Mouse (Mus musculus) embryonic facial prominence, embryonic 15.5 days (tissue): ENCODE measurements around the gene Hp1bp3. TPM values are rescaled to one million over a fixed set of nuclear protein-coding genes. Genes with fewer than 3 reads are reported as not detected.
A peak's percentile ranks its signal among the peaks of the same experiment; 100 is the strongest.

Experiments used
- ATAC-seq: fragments of 200-750 bp; cut with Nextera tagmentation; 2 replicates; pipeline ENCODE4 v1.8.0; 2017; ENCODE audit warnings: low read depth, moderate TSS enrichment; ENCODE audit not compliant: insufficient number of reproducible peaks, low FRiP score, low TSS enrichment
- H3K27ac ChIP-seq: fragments of 300-500 bp; sonication (generic); replicated peaks from 2 replicates; pipeline ENCODE4 v1.5.1; 2015; ENCODE audit warnings: mild to moderate bottlenecking, inconsistent platforms
- H3K27me3 ChIP-seq: fragments of 300-500 bp; sonication (generic); 2 replicates; pipeline ENCODE4 v1.6.1; 2015; ENCODE audit warnings: inconsistent platforms
- H3K36me3 ChIP-seq: fragments of 300-500 bp; sonication (generic); 2 replicates; pipeline ENCODE4 v1.6.1; 2015; ENCODE audit warnings: mild to moderate bottlenecking, inconsistent platforms
- H3K4me1 ChIP-seq: fragments of 300-500 bp; sonication (generic); 2 replicates; pipeline ENCODE4 v1.6.1; 2015; ENCODE audit warnings: inconsistent platforms
- H3K4me2 ChIP-seq: fragments of 300-500 bp; sonication (generic); replicated peaks from 2 replicates; pipeline ENCODE4 v1.6.1; 2015; ENCODE audit warnings: mild to moderate bottlenecking, inconsistent platforms
- H3K4me3 ChIP-seq: fragments of 300-500 bp; sonication (generic); replicated peaks from 2 replicates; pipeline ENCODE4 v1.5.1; 2015; ENCODE audit warnings: mild to moderate bottlenecking, inconsistent platforms
- H3K9ac ChIP-seq: fragments of 300-500 bp; sonication (generic); 2 replicates; pipeline ENCODE4 v1.6.1; 2015; ENCODE audit warnings: inconsistent platforms
- H3K9me3 ChIP-seq: fragments of 300-500 bp; sonication (generic); replicated peaks from 2 replicates; pipeline ENCODE4 v1.6.1; 2016; ENCODE audit warnings: inconsistent platforms
- WGBS: fragments of 180-500 bp; shearing (Covaris S2); methylation state at CpG from one replicate; pipeline ENCODE4 v1.1.7; 2015; 5-methylcytosine and 5-hydroxymethylcytosine counted together
- polyA plus RNA-seq: library from polyadenylated mRNA; unstranded; fragments of >200 nt; fragmentation: Nextera tagmentation; extraction: Ambion mirVana; gene quantifications from 2 replicates; pipeline ENCODE4 v1.2.1, GENCODE M21; 2015

The Hp1bp3 gene
- 153 and 157 TPM in 2 replicates for polyA plus RNA-seq

DNA sequence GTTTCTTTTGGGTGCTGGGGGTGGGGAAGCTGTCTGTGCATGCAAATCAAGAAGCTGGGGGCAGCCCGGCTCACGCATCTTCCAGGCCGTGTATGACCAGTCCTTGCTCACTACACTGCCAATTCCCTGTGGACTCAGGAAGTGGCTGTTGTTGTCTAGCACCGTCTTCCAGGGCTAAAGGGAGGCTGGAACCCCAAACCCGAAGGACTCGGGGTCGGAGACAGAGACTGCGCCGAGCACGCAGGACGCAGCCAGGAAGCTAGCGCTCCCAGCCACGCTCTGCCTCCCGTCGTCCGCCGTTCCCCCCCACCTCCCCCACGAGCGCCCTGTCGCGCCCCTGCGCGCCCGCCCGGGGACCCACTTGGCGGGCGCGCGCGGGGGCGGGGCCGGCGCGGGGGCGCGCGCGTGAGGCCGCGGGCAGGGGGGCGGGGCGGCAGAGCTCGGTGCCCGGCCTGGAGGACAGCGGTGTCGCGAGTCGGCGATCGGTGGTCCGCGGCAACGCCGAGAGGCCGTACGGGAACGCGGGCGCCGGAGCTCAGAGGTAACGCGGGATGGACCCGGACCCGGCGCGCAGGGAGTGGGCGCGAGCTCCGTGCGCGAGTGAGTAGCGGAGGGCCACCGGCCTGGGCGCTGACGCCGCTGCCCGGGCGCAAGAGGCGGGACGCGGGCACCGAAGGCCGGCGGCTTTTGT lies at the start of gene Hp1bp3:
Gene Hp1bp3, plus strand, starts transcription at position 97 of the 691 bp plus-strand sequence.
- H3K9ac ChIP-seq: peak within 1 kb of the TSS; percentile 98
- peak; percentile 79 for ATAC-seq
- peak within 1 kb of the TSS; percentile 76 for H3K4me2 ChIP-seq
- H3K4me1 ChIP-seq: peaks cover 31% of the 10 kb centered on the region
- H3K27me3 ChIP-seq: no peaks in the 10 kb centered on the region
- no peaks in the 10 kb centered on the region for H3K36me3 ChIP-seq
- peak within 1 kb of the TSS; percentile 99 for H3K27ac ChIP-seq
- peak within 1 kb of the TSS; percentile 95 for H3K4me3 ChIP-seq
- H3K9me3 ChIP-seq: no peaks in the 10 kb centered on the region
- under 1% methylated on average over 80 of the region's 84 CpGs for WGBS

DNA sequence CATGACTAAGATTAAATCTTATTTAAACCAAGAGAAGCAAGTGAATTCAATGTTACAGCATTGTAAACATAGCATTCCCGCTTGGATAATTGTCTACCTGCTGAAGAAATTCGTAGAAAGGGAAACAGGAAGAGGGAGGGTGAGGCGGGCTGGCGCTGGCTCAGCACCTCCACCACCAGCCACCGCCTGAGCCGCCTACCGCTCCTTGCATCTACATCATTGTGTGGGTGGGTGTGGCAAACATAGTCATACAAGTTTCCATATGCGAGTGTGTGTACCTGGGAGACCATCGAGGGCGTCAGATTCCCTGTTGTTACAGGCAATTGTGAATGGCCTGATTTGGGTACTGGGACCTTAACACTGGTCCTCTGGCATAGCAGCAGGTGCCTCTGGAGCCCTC lies 49.6 kb upstream of the Hp1bp3 start:
- Histone ChIP-seq H3K36me3 (peaks cover 74% of the 10 kb centered on the region), H3K4me3 (no peak overlapping the region), H3K9ac (no peak overlapping the region), H3K4me2 (no peak overlapping the region), H3K27ac (no peak overlapping the region), H3K4me1 (no peaks in the 10 kb centered on the region), H3K27me3 (no peaks in the 10 kb centered on the region), H3K9me3 (no peaks in the 10 kb centered on the region)
- WGBS: 91% methylated on average over 10 of the region's 10 CpGs
- ATAC-seq: no peak

DNA sequence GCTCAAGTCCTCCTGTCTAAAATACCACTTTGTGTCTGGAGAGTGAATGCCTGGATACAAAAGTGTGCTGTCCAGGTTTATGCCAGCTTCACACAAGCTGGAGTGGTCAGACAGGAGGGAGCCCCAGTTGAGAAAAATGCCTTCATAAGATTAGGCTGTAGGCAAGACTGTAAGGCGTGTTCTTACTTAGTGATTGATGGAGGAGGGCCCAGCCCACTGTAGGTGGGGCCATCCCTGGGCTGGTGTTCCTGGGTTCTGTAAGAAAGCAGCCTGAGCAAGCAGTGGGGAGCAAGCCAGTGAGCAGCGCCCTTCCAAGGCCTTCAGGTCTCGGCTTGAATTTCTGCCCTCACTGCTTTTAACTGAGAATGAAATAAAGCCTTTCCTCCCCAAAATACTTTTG lies 47.9 kb upstream of the Hp1bp3 start:
- Histone ChIP-seq H3K4me2 (no peak overlapping the region), H3K36me3 (peaks cover 88% of the 10 kb centered on the region), H3K4me3 (no peak overlapping the region), H3K9me3 (no peaks in the 10 kb centered on the region), H3K27ac (no peak overlapping the region), H3K27me3 (no peaks in the 10 kb centered on the region), H3K4me1 (no peaks in the 10 kb centered on the region), H3K9ac (no peak overlapping the region)
- no peak for ATAC-seq
- 68% methylated on average over 3 of the region's 3 CpGs for WGBS

DNA sequence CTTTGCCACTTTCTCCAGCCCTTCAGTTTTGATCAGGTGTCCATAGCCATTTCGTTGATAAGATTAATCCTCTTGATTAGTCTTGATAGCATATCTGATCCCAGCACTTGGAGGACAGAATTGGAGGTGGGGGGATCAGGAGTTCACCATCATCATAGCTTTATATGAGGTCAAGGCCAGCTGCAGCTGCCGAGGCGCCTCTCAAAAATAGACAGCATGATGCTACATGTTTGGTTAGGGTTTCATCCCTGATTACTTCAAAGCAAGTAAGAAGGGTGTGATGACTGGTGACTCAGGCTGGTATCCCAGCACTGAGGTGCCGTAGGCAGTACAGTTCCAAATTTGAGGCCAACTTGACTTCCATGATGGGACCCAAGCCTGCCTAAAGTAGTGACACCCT lies 46.7 kb upstream of the Hp1bp3 start:
- no peaks in the 10 kb centered on the region for H3K27me3 ChIP-seq
- no peaks in the 10 kb centered on the region for H3K4me1 ChIP-seq
- ATAC-seq: no peak
- no peak overlapping the region for H3K4me3 ChIP-seq
- no peaks in the 10 kb centered on the region for H3K9me3 ChIP-seq
- 73% methylated on average over 4 of the region's 4 CpGs for WGBS
- H3K4me2 ChIP-seq: no peak overlapping the region
- H3K9ac ChIP-seq: no peak overlapping the region
- peaks cover 90% of the 10 kb centered on the region for H3K36me3 ChIP-seq
- no peak overlapping the region for H3K27ac ChIP-seq

DNA sequence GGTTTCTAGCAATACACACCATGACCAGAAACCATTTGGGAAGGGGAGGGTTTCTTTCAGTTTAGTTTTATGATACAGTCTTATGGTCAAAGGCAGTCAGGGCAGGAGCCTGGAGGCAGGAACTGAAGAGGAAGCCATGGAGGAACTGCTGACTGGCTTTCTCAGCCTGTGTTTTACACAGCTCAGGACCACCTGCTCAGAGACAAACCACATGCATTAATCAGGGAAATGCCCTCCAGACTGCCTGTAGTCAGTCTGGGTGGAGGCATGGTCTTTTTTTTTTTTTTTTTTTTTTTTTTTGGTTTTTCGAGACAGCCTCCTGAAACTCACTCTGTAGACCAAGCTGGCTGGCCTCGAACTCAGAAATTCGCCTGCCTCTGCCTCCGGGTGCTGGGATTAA lies 43.4 kb upstream of the Hp1bp3 start:
- no peak overlapping the region for H3K4me3 ChIP-seq
- H3K9ac ChIP-seq: no peak overlapping the region
- H3K36me3 ChIP-seq: peaks cover 90% of the 10 kb centered on the region
- ATAC-seq: no peak
- WGBS: 85% methylated on average over 4 of the region's 4 CpGs
- H3K4me1 ChIP-seq: no peaks in the 10 kb centered on the region
- H3K27ac ChIP-seq: no peak overlapping the region
- no peaks in the 10 kb centered on the region for H3K27me3 ChIP-seq
- no peaks in the 10 kb centered on the region for H3K9me3 ChIP-seq
- H3K4me2 ChIP-seq: no peak overlapping the region

DNA sequence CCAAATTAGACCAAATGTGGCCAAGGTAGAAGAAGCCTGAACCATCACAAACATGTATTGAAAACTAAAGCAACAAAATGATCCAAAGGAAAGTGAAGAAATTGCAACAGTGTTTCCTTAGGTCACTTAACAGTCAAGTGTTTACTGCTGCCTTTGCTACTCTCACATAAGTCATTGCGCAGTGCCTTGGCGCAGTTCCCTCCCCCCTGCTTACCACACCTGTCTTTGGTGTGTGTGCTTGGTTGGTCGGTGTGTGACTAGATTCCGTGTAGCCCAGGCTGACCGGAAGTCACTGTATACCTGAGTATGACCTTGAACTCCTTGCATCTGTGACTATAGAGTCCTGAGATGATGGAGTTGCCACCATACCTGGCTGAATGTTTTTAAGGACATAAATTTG lies 36.7 kb upstream of the Hp1bp3 start:
- H3K9me3 ChIP-seq: no peaks in the 10 kb centered on the region
- H3K4me1 ChIP-seq: no peaks in the 10 kb centered on the region
- no peak for ATAC-seq
- H3K27ac ChIP-seq: no peak overlapping the region
- 98% methylated on average over 5 of the region's 5 CpGs for WGBS
- no peak overlapping the region for H3K4me2 ChIP-seq
- H3K9ac ChIP-seq: no peak overlapping the region
- H3K27me3 ChIP-seq: no peaks in the 10 kb centered on the region
- no peak overlapping the region for H3K4me3 ChIP-seq
- peaks cover 92% of the 10 kb centered on the region for H3K36me3 ChIP-seq

DNA sequence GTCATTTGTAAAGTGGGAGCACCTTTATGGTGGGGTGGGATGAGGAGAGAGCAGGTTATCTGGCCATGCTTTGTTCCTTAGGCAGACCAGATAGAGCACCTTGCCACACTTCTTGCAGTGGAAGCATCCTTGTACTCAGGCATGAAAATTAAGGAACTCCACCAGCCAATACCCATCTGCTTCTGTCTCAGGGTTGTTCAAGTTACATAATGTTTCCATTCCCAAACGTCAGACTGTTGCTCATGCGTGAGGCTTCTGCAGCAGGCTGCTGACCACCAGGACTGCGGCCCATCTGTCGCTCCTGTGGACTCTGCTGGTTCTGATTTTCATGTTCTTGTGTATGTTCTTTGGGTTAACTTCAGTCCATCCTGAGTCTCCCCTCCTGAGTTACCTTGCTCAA lies 35.4 kb upstream of the Hp1bp3 start:
- H3K36me3 ChIP-seq: peaks cover 91% of the 10 kb centered on the region
- 84% methylated on average over 4 of the region's 4 CpGs for WGBS
- no peak overlapping the region for H3K4me2 ChIP-seq
- no peaks in the 10 kb centered on the region for H3K9me3 ChIP-seq
- ATAC-seq: no peak
- no peak overlapping the region for H3K27ac ChIP-seq
- no peak overlapping the region for H3K9ac ChIP-seq
- H3K4me3 ChIP-seq: no peak overlapping the region
- H3K4me1 ChIP-seq: no peaks in the 10 kb centered on the region
- H3K27me3 ChIP-seq: no peaks in the 10 kb centered on the region

DNA sequence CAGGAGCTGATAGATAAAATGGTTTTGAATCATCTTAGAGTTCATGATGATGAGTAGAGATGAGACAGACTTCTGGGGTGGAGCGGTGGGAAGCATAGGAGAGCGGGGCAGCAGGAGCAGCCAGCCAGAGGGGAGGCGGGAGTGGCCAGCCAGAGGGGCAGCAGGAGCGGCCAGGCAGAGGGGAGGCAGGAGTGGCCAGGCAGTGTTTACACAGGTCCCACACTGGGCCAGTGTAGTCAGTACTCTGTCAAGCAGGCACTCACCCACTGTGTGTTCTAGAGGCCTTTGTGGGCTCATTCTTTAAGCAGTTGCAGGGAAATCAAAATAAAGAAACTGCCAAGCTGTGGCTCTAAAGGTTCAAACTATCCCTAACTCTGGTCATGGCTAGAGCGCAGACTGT lies 32.0 kb upstream of the Hp1bp3 start:
- no peak for ATAC-seq
- Histone ChIP-seq H3K9ac (no peak overlapping the region), H3K36me3 (peaks cover 80% of the 10 kb centered on the region), H3K9me3 (no peaks in the 10 kb centered on the region), H3K4me3 (no peak overlapping the region), H3K4me2 (no peak overlapping the region), H3K27me3 (no peaks in the 10 kb centered on the region), H3K27ac (no peak overlapping the region), H3K4me1 (no peaks in the 10 kb centered on the region)
- 92% methylated on average over 5 of the region's 5 CpGs for WGBS

DNA sequence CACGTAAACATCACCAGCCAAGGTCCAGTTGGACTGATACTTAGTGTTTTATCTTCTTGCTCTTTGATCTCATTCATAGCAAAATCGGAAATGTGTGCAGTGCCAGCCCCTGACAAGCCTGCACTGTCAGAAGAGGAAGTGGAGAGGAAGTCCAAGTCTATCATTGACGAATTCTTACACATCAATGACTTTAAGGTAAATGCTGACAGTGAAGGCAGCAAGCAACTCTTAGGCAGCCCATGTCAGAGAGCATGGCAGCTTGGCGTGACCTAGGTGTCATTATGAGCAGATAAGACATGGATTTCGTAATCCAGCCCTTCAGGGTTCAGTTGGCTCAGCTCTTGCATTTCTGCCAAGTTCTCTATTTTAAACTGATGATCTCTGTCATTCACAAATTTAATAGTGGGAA lies 31.5 kb upstream of the Hp1bp3 start:
- Histone ChIP-seq H3K4me3 (no peak overlapping the region), H3K4me1 (no peaks in the 10 kb centered on the region), H3K27ac (no peak overlapping the region), H3K9ac (no peak overlapping the region), H3K36me3 (peaks cover 81% of the 10 kb centered on the region), H3K27me3 (no peaks in the 10 kb centered on the region), H3K9me3 (no peaks in the 10 kb centered on the region), H3K4me2 (no peak overlapping the region)
- ATAC-seq: no peak
- WGBS: 89% methylated on average over 5 of the region's 5 CpGs

DNA sequence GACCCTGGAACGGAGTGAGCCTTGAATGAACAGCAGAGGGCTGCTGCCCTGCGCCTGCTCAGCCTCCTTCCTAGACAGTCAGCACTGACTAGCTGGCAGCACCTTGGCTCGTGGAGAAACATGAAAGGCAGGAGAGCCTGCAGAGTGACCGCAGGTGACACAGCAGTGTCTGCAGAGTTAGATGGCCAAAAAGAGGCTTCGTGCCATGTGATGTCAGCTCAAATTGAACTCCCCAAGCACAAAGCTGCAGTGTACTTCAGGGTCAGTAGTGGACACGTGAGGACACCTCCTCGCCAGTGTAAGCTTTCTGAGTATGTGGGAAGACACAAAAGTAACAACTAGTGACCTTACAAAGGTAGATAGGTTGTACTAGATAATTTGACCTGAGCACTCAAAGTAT lies 30.1 kb upstream of the Hp1bp3 start:
- no peak overlapping the region for H3K4me2 ChIP-seq
- H3K9me3 ChIP-seq: no peaks in the 10 kb centered on the region
- ATAC-seq: no peak
- peaks cover 81% of the 10 kb centered on the region for H3K36me3 ChIP-seq
- H3K27ac ChIP-seq: no peak overlapping the region
- H3K4me3 ChIP-seq: no peak overlapping the region
- H3K4me1 ChIP-seq: no peaks in the 10 kb centered on the region
- WGBS: 90% methylated on average over 7 of the region's 7 CpGs
- H3K27me3 ChIP-seq: no peaks in the 10 kb centered on the region
- no peak overlapping the region for H3K9ac ChIP-seq

DNA sequence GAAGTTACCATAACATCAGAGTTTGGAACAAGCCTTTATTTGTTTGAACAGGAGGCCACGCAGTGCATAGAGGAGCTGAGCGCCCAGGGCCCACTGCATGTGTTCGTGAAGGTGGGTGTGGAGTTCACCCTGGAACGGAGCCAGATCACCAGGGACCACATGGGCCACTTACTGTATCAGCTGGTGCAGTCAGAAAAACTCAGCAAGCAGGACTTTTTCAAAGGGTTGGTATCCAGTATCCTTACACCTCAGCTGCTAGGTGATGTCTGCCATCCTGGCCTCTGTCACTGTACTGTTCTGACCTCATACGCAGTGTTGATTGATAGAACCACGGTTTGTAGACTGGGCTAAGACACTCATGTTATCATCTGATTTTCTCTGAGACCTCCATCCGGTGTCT lies 28.1 kb upstream of the Hp1bp3 start:
- no peak overlapping the region for H3K4me3 ChIP-seq
- no peak overlapping the region for H3K27ac ChIP-seq
- H3K4me1 ChIP-seq: no peaks in the 10 kb centered on the region
- H3K9me3 ChIP-seq: no peaks in the 10 kb centered on the region
- ATAC-seq: no peak
- peaks cover 82% of the 10 kb centered on the region for H3K36me3 ChIP-seq
- H3K4me2 ChIP-seq: no peak overlapping the region
- WGBS: 90% methylated on average over 7 of the region's 7 CpGs
- H3K9ac ChIP-seq: no peak overlapping the region
- H3K27me3 ChIP-seq: no peaks in the 10 kb centered on the region

DNA sequence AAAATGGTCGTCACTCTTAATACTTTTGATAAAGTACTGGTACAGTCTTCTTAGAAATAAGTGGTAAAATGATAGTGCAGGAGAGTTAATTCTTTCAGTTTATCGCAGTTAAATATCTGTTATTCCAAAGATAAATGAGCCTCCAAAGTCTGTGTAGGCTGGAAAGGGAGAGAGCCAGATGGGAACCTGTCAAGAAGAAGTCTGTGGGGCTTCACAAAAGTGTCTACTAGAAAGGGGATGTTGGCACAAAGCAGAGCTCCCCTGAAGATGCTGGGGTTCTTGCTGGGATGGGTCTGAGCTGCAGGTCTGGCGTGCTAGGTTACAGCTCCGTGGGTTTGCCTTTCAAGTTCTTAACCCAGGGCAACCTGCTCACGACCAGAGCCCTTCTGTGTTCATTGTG lies 23.5 kb upstream of the Hp1bp3 start:
- 83% methylated on average over 5 of the region's 5 CpGs for WGBS
- Histone ChIP-seq H3K27me3 (no peaks in the 10 kb centered on the region), H3K4me1 (no peaks in the 10 kb centered on the region), H3K9me3 (no peaks in the 10 kb centered on the region), H3K9ac (no peak overlapping the region), H3K27ac (no peak overlapping the region), H3K4me2 (no peak overlapping the region), H3K4me3 (no peak overlapping the region), H3K36me3 (peaks cover 92% of the 10 kb centered on the region)
- ATAC-seq: no peak
